Mouse (Mus musculus) retina, postnatal 1 day (tissue): Measurements from ENCODE around the gene Myh1.
A peak's percentile ranks its signal among the peaks of the same experiment; 100 is the strongest.

ENCODE experiments used
- DNase-seq: peaks from one replicate; pipeline ENCODE4 v3.0.0-alpha.2; 2012

Myh1 gene

GRCm38 (mm10) chr11:67235639-67236358 is 35.9 kb downstream of the Myh1 start:
- DNase-seq, result peak; percentile 57

GRCm38 (mm10) chr11:67236799-67237198 is 36.9 kb downstream of the Myh1 start:
- no peak for DNase-seq

- DNase-seq, result no peak
Measured at GRCm38 (mm10) chr11:67237481-67238079, 37.7 kb downstream of the Myh1 start, which contains the start of gene Myh4. Myh4 (plus strand) TSS chr11:67238029.

GRCm38 (mm10) chr11:67241051-67241450 is 41.2 kb downstream of the Myh1 start:
- DNase-seq, result peak; percentile 18

GRCm38 (mm10) chr11:67253691-67254090 is 53.8 kb downstream of the Myh1 start:
- no peak for DNase-seq

GRCm38 (mm10) chr11:67257048-67257447 is 57.2 kb downstream of the Myh1 start:
- no peak for DNase-seq

DNA sequence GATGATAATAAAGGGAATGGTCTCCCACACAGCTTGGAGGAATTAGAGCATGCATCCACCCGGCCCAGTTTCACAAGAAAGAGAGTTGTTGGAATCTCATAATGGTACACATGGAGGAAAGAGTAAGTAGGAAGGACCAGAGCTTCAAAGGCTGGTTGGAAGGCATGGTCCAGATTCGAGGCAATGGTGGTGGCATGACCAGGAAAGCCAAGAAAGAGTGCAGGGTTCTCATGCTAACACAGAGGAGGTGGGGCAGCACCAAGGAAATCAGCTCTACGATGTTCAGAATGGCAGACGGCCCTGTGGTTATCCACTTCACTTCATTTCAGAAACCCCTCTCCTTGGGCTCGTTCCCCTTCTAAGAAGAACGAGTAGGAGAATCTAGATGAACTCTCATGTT is 61.1 kb downstream of the Myh1 start:
- no peak for DNase-seq
